Mouse (Mus musculus) right cerebral cortex, postnatal 14 days (tissue): ENCODE data around the gene Gm1043.

Experiments
- DNase-seq: peaks from one replicate; pipeline ENCODE4 v3.0.0; 2022

Gene Gm1043

DNA sequence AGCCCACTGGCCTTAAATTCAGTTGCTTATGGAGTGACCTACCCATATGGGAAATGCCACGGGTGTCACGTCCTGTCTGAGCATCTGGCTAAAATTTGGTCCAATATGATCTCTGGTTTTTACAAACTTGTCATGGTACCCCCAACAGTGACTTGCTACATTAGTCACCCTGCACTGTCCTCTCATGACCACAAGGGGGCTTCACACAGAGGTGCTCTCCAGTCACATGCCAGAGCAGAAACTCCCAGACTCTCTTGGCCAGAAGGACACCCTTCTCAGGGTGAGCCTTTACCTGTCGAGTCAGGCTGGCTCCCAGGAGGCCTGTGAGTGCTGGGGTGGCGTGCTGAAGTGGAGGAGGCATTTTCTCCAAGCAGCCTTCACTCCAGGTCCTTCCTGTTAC is 33.1 kb downstream of the Gm1043 start:
- no peak for DNase-seq

DNA sequence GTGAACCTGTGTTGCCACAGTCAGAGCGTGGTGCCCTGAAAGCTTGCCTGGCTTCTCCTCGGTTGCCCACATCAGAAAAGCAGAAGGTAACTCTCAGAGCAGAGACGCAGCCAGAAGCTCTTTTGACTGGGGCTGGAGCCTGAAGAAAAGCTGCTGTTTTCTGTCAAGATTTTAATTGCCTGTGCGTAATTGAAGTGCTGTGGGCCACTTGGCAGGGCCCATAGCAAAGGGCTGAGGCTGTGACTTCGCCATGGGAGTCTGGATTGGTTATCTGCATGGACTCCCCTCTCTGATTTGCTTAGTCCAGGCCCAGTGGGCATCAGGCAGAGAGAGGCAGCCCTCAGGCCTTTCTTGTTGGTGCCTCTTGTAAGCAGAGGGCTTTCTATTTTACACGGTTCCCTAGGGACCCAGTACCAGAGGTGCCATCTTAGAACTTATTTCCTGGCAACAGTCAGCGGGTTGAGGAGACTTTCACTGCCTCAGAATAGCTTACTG is 36.1 kb downstream of the Gm1043 start:
- no peak for DNase-seq

- DNase-seq = no peak
Observed at GRCm38 (mm10) chr5:37131841-37132240, 46.7 kb downstream of the Gm1043 start.

DNA sequence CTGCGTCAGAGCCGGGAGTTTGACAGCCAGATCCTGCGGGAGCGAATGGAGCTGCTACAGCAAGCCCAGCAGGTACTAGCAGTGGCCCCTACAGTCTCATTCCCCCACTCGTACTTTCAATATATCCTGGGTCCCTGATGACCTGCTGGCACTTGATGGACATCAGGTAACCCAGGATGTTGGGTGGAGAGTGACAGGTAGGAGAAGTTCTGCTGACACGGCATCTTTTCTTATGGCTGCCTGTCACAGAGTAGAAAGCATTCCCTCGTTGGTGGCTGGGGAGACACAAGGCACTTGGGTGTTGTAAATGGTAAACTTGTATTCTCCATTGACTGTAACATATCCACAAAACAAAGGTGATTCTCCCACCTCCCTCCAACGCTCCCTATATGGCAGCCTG is 56.6 kb downstream of the Gm1043 start:
- no peak for DNase-seq

DNA sequence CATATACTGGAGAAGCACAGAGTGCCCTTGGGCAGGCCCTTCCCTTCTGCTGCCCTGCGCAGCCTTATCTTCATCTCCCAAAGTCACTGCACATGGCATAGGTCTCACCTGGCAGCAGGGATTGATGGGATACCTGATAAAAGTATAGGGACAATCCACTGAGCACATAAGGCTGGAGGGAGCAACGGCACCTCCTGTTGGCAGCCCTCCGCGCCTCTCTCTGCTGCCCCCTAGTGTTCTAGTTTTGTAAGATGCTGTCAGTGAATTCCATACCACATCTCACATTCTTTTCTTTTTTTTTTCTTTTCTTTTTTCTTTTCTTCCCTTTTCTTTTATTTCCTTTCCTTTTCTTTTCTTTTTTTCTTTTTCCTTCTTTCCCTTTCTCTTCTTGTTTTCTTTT is 62.4 kb downstream of the Gm1043 start:
- peak; percentile 65 for DNase-seq

DNA sequence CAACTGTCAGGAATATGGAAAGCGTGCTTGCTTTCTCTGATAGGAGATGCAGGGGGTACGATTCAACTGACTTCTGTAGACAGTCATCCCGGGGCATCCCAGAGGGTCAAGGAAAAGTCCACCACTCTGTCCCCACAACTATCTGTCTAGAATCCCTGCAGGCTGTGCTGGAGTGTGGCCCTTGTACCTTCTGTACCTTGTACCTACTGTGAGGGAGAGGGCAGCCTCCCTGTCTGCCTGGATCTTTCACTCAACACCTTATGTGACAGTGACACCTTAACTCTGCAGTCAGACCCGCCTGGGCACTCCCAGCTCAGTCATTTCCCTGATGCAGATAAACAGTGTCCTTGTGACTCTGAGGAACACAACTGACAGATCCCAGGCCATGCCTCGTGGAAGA is 65.5 kb downstream of the Gm1043 start:
- DNase-seq = no peak

DNA sequence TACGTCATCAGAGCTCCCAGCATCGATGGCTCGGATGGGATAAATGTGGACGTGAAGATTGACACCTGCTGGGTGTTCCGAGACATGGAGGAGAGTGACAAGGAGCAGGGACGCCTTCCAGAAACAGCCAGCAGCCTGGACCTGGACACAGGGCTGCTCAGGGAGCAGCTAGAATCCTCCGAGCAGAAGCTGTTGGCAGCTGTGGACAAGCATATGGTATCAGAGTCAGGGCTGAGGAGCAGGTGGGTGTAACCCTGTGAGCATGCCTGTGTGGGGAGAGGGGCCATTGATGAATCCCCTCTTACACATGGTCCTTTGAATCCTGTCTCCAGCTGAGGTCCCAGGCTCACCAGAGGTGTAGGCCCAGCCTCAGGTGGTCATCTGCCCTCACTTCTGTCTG is 69.3 kb downstream of the Gm1043 start:
- no peak for DNase-seq

- DNase-seq = no peak
Observed at GRCm38 (mm10) chr5:37158408-37158807, 73.2 kb downstream of the Gm1043 start.

DNA sequence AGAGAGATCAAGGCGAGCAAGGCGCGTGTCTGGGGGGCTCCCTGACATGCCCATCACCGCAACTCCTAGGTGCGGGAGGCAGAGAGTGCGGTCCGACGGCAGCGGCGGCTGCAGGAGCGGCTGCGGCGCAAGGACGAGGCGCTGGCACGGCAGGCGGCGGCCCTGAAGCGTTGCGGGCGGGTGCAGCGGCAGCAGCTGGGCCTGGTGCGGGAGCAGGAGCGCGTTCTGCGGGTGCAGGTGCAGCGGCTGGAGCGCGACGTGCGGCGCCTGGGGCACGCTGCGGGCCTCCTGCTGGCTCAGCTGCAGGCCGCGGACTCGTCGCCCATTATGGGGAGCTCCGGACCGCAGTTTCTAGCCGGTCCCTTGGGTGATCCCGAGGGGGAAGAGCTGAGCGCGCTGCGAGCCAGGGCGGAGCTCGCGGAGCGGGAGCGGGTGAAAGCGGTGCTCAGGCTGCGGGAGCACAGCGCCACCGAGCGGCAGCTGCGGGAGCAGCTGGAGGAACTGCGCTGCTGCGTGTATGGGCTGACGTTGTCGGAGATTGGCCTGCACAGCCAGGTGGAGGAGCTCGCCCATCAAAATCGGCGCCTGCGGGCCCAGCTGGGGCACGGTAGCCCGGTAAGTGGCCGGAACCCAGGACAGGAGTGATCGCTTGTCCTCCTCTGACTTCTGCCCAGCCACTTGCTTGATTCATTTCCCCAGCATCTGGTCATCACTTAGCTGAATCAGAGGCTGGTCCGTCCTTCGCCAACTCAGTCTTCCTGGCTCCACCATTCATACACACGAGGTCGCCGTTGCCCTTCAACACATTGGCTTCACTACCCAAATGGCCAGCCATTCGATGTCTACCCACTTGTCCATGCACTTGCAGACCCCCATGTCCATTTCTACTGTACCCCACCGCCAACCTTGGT is 78.0 kb downstream of the Gm1043 start:
- peak; percentile 83 for DNase-seq

GRCm38 (mm10) chr5:37176466-37176865 is 91.3 kb downstream of the Gm1043 start:
- no peak for DNase-seq

DNA sequence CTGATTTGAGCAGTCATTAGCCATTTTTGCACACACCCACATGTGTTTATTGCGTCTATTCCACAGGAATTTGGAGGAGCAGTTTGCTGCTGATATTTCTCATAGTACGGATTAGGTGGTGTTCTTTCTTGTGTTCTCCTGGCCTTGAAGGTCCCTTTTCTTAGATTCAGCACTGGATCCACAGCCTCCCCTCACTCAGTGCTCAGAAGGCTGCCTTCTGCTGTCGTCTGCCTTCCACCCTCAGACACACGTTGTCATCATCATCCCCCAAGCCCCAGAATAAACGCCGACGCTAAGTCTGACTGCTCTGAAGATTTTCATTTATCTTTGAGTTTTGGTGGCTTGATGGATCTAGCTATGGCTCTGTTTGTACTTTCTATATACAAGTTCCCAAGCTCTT is 91.9 kb downstream of the Gm1043 start:
- no peak for DNase-seq

GRCm38 (mm10) chr5:37178811-37179210 is 93.6 kb downstream of the Gm1043 start:
- DNase-seq = no peak

DNA sequence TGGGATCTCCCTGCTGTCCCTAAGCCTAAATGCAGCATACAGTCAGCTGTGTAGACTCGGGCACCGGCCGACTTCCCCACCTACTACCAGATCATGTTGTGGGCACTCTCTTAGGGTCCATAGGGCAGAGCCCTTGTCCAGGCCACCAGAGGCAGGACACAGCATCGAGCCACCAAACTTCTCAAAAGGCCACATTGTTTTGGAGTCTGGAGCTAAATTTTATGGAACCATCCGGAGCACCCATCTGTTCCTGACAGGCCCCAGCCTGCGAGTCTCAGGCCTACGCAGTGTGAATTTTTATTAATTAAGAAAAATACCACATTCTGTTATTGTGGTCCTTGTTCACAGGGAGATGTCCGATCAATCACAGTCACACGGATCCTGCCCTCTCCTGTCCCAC is 94.7 kb downstream of the Gm1043 start:
- DNase-seq = no peak

DNA sequence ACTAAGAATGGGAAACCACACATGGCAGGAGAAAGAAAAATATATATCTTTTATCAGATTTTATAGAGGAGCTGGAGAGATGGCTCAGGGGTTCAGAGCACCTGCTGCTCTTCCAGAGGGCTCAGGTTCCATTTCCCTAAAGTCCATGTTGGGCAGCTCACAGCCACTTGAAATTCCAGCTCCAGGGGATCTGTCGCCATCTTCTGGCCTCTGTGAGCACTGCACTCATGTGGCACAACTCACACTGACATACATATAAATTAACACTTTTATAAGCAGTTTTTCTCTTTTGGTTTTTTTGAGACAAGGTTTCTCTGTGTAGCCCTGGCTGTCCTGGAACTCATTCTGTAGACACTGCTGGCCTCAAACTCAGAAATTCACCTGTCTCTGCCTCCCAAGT is 95.5 kb downstream of the Gm1043 start:
- no peak for DNase-seq

DNA sequence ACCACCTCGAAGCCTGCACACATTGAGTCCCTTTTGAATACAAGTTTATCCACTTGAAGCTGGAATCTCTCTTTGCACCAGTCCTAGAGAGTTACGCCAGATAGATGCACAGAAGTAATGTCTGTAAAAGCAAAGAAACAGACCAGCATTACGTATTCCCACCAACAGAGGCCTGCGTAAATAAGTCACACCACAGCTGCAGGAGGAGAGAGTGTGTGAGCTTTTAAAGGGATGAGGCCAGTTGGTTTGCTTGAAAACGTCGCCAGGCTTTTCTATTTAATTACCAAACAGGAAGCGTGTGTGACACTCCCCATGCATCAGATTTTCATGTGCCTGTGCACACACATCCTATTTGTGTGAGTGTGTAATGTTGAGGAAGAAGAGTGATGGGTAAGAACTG is 99.4 kb downstream of the Gm1043 start:
- DNase-seq = no peak

- no peak for DNase-seq
Observed at GRCm38 (mm10) chr5:37190378-37190777, 105.2 kb downstream of the Gm1043 start.

DNA sequence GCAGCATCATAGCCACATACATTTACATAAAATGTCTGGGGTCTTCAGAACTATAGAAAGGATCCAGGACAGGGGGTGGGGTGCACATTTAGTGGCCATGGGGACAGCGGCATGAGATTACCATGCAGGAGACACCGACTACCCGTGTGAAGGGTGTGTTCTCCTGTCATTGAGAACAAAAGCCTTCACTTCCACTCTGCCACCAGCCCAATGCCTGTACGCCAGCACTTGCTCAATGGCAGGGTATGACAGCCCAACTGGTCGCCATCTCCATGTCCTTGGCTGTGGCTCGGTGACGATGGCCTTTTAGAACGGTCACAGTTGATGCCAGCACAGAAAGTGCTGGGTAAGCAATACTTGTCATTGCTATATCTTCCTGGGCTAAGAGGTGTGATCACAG is 111.0 kb downstream of the Gm1043 start:
- DNase-seq = no peak

GRCm38 (mm10) chr5:37196666-37197250 is 111.6 kb downstream of the Gm1043 start:
- no peak for DNase-seq

DNA sequence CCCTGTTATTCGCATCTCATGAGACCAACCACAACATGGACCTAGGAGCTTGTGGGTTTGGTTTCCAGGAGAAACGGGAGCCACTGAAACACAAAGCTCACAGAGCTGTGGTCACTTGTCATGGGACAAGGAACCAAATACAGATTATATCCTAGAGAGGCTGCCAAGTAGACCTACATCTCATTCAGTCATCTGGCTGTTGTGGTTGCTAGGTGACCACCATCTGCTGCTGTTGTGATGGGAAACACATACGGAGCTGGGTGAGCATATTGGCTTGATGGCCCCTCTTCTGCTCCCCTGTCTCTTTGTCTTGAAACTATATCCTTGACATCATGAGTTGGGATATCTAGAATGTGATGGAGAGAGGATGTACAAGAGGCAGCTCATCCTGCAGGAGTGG is 112.3 kb downstream of the Gm1043 start:
- DNase-seq = no peak

GRCm38 (mm10) chr5:37198011-37198688 is 113.0 kb downstream of the Gm1043 start:
- no peak for DNase-seq

DNA sequence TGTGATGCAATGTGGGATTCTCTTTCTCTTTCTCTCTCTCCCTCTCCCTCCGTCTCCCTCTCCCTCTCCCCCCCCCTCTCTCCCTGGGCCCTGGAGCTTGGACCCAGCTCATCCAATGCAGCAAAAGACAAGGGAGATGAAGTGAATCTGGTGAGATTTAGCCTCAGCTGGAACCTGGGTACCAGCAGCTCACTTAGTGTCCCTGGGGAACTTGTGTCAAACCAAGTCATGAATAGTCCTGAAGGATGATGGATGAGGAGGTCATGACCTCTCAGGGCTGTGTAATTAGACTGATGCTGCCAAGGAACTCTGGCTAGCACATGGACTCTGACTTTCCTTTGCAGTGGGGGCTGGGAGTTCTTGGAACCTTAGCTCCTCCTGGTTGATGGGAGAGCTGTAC is 117.1 kb downstream of the Gm1043 start:
- DNase-seq = no peak

GRCm38 (mm10) chr5:37204886-37205285 is 119.7 kb downstream of the Gm1043 start:
- no peak for DNase-seq

- no peak for DNase-seq
Observed at GRCm38 (mm10) chr5:37205420-37205819, 120.2 kb downstream of the Gm1043 start.

DNA sequence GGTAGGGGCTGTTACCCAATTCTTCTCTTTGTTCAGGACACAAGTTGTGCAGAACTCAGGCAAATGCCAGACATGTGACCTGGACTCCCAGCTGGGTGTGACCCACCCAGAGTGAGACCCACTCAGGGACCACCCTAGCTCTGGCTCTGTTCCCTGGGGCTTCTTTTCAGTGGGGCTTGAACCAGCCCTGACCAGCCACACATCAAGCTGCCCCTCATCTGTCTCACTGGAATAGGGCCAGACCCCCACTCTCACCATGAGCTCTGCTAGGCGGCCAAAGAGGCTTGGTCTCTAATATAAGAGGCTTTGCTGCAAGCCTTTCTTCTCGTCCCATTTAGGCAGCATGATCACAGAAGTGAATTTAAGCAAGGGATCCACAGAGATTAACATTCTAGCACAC is 121.2 kb downstream of the Gm1043 start:
- DNase-seq = no peak
